Mouse (Mus musculus): ENCODE data around the gene Rps27.

DNA sequence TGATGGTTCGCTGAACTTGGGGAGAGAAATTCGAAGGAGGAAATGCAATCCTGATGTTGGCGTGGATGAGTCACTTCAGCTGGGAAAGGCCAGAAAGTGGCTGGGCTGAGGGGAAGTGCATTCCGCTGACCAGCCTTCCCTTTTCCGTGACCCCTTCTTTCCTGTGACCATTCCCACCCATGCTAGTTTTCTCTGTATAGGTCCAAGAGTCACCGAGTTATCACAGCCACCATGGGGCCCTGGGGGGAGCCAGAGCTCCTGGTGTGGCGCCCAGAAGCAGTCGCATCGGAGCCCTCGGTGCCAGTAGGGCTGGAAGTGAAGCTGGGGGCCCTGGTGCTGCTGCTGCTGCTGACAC is 35.3 kb upstream of the Rps27 start:
- TF ChIP-seq CTCF (IDR thresholded peaks at IDR 0.05; ENCODE audit: borderline replicate concordance, control insufficient read depth, extremely low read depth, insufficient read depth, low read length, poor library complexity) (no peak), POLR2A (IDR thresholded peaks at IDR 0.05; ENCODE audit: control insufficient read depth, extremely low read depth, insufficient read depth, low read length, poor library complexity) (no peak)
